Mouse (Mus musculus) ES-E14 (cell line): ENCODE results near the gene Tmem248.

Experiments
- CHD2 ChIP-seq: IDR thresholded peaks from 2 replicates; pipeline ENCODE4 v1.6.1; 2014; ENCODE audit warnings: mild to moderate bottlenecking, low read depth, low read length, inconsistent platforms
- HCFC1 ChIP-seq: IDR thresholded peaks from 2 replicates; pipeline ENCODE4 v1.6.1; 2012; ENCODE audit warnings: low read length, inconsistent platforms, borderline replicate concordance; ENCODE audit not compliant: insufficient read depth
- MAFK ChIP-seq: IDR thresholded peaks from 2 replicates; pipeline ENCODE4 v1.6.1; 2014; ENCODE audit warnings: mild to moderate bottlenecking, low read depth, low read length, inconsistent platforms; ENCODE audit not compliant: insufficient read depth
- ZNF384 ChIP-seq: IDR thresholded peaks from 2 replicates; pipeline ENCODE4 v1.6.1; 2012; ENCODE audit warnings: low read depth, low read length, inconsistent platforms

- no peak for TF ChIP-seq HCFC1
- TF ChIP-seq ZNF384, result no peak
- TF ChIP-seq MAFK, result no peak
- TF ChIP-seq CHD2, result no peak
Measured at GRCm38 (mm10) chr5:130241426-130241825, 24.5 kb downstream of the Tmem248 start.
